Mouse (Mus musculus) lung, embryonic 16.5 days (tissue): ENCODE results near the gene Rtn2. TPM values are rescaled to one million over a fixed set of nuclear protein-coding genes. Genes with fewer than 3 reads are reported as not detected.

ENCODE experiments used
- ATAC-seq: fragments of 200-750 bp; cut with Nextera tagmentation; 2 replicates; pipeline ENCODE4 v1.8.0; 2017; ENCODE audit warnings: low read depth, mild to moderate bottlenecking, moderate library complexity
- H3K27ac ChIP-seq: fragments of 300-500 bp; sonication (generic); 2 replicates; pipeline ENCODE4 v1.5.1; 2014; ENCODE audit warnings: mild to moderate bottlenecking, control low read depth, low read length
- H3K27me3 ChIP-seq: fragments of 300-500 bp; sonication (generic); 2 replicates; pipeline ENCODE4 v1.6.1; 2014; ENCODE audit warnings: low read depth, low read length, mixed read lengths; ENCODE audit not compliant: control insufficient read depth, insufficient read depth
- H3K36me3 ChIP-seq: fragments of 300-500 bp; sonication (generic); 2 replicates; pipeline ENCODE4 v1.6.1; 2014; ENCODE audit warnings: low read length; ENCODE audit not compliant: control insufficient read depth, insufficient read depth
- H3K4me1 ChIP-seq: fragments of 300-500 bp; sonication (generic); replicated peaks from 2 replicates; pipeline ENCODE4 v1.6.1; 2014; ENCODE audit warnings: low read length, mixed read lengths; ENCODE audit not compliant: control insufficient read depth, insufficient read depth
- H3K4me2 ChIP-seq: fragments of 300-500 bp; sonication (generic); 2 replicates; pipeline ENCODE4 v1.6.1; 2014; ENCODE audit warnings: low read depth, low read length, control low read depth
- H3K4me3 ChIP-seq: fragments of 300-500 bp; sonication (generic); 2 replicates; pipeline ENCODE4 v1.5.1; 2014; ENCODE audit warnings: mild to moderate bottlenecking, low read length, control low read depth
- H3K9ac ChIP-seq: fragments of 300-500 bp; sonication (generic); 2 replicates; pipeline ENCODE4 v1.6.1; 2014; ENCODE audit warnings: low read length, control low read depth
- H3K9me3 ChIP-seq: fragments of 300-500 bp; sonication (generic); 2 replicates; pipeline ENCODE4 v1.6.1; 2016; ENCODE audit warnings: low read length; ENCODE audit not compliant: control insufficient read depth
- whole genome bisulfite sequencing: fragments of 180-500 bp; shearing (Covaris S2); extraction: QIAGEN DNeasy Blood & Tissue Kit; methylation state at CpG from one replicate; pipeline ENCODE4 v1.1.7; 2014; 5-methylcytosine and 5-hydroxymethylcytosine counted together
- polyA plus RNA-seq: library from polyadenylated mRNA; unstranded; fragments of >200 nt; fragmentation: Nextera tagmentation; extraction: Ambion mirVana; gene quantifications from 2 replicates; pipeline ENCODE4 v1.2.1, GENCODE M21; 2015

Gene Rtn2
- polyA plus RNA-seq, 1 experiment from 2014 or later: 13.8 TPM

GRCm38 (mm10) chr7:19308454-19309277 lies 26.2 kb downstream of the Rtn2 start:
- Histone ChIP-seq H3K9me3 (no peaks in the 10 kb centered on the region), H3K4me3 (peak overlapping the region; percentile 65), H3K9ac (peak overlapping the region; percentile 64), H3K27ac (peak overlapping the region; percentile 62), H3K4me1 (peaks cover 28% of the 10 kb centered on the region), H3K27me3 (peaks cover 36% of the 10 kb centered on the region), H3K4me2 (peak overlapping the region; percentile 100), H3K36me3 (no peaks in the 10 kb centered on the region)
- WGBS: under 1% methylated on average over 58 of the region's 58 CpGs
- ATAC-seq: peak; percentile 88

- H3K4me2 ChIP-seq: peak overlapping the region; percentile 100
- H3K27me3 ChIP-seq: peaks cover 29% of the 10 kb centered on the region
- peaks cover 22% of the 10 kb centered on the region for H3K4me1 ChIP-seq
- H3K27ac ChIP-seq: no peak overlapping the region; the same call in 1 of the 2 replicates
- ATAC-seq: no peak
- no peaks in the 10 kb centered on the region for H3K9me3 ChIP-seq
- no peaks in the 10 kb centered on the region for H3K36me3 ChIP-seq
- WGBS: under 1% methylated on average over 48 of the region's 48 CpGs
- peak overlapping the region; percentile 64 for H3K9ac ChIP-seq
- H3K4me3 ChIP-seq: peak overlapping the region; percentile 65
Measured at GRCm38 (mm10) chr7:19309278-19309883, 27.0 kb downstream of the Rtn2 start.

- WGBS: under 1% methylated on average over 49 of the region's 49 CpGs
- H3K4me2 ChIP-seq: peak within 1 kb of the TSS; percentile 100
- peak within 1 kb of the TSS; percentile 65 for H3K4me3 ChIP-seq
- peak within 1 kb of the TSS; percentile 71 for H3K9ac ChIP-seq
- peaks cover 16% of the 10 kb centered on the region for H3K4me1 ChIP-seq
- peaks cover 23% of the 10 kb centered on the region for H3K27me3 ChIP-seq
- H3K27ac ChIP-seq: no peak within 1 kb of the TSS; the same call in 1 of the 2 replicates
- peak; percentile 88 for ATAC-seq
- H3K36me3 ChIP-seq: no peaks in the 10 kb centered on the region
- H3K9me3 ChIP-seq: no peaks in the 10 kb centered on the region
Measured at GRCm38 (mm10) chr7:19309884-19310641, 27.6 kb downstream of the Rtn2 start, which contains the start of gene Fosb. Fosb (minus strand) TSS chr7:19310051.

GRCm38 (mm10) chr7:19311991-19312390 lies 29.6 kb downstream of the Rtn2 start:
- no peak overlapping the region for H3K4me3 ChIP-seq
- peaks cover 4% of the 10 kb centered on the region for H3K27me3 ChIP-seq

GRCm38 (mm10) chr7:19314033-19314432 lies 31.6 kb downstream of the Rtn2 start:
- no peak for ATAC-seq
- no peak overlapping the region for H3K27ac ChIP-seq
- no peaks in the 10 kb centered on the region for H3K36me3 ChIP-seq
- 37% methylated on average over 5 of the region's 5 CpGs for WGBS
- no peaks in the 10 kb centered on the region; the same call in 1 of the 2 replicates for H3K27me3 ChIP-seq
- peaks cover 8% of the 10 kb centered on the region for H3K4me1 ChIP-seq
- H3K4me2 ChIP-seq: no peak overlapping the region
- no peak overlapping the region for H3K9ac ChIP-seq
- H3K9me3 ChIP-seq: no peaks in the 10 kb centered on the region
- no peak overlapping the region for H3K4me3 ChIP-seq

More at GRCm38 (mm10) chr7:19311991-19312390, 29.6 kb downstream of the Rtn2 start:
- 33% methylated on average over 4 of the region's 4 CpGs for WGBS
- Histone ChIP-seq H3K27ac (no peak overlapping the region), H3K36me3 (no peaks in the 10 kb centered on the region), H3K4me1 (peaks cover 14% of the 10 kb centered on the region), H3K9me3 (no peaks in the 10 kb centered on the region), H3K9ac (no peak overlapping the region), H3K4me2 (no peak overlapping the region)
- ATAC-seq: no peak

- no peak overlapping the region for H3K4me3 ChIP-seq
- no peak for ATAC-seq
- WGBS: 43% methylated on average over 14 of the region's 14 CpGs
- no peaks in the 10 kb centered on the region; the same call in 1 of the 2 replicates for H3K27me3 ChIP-seq
- no peaks in the 10 kb centered on the region for H3K9me3 ChIP-seq
- no peak overlapping the region for H3K9ac ChIP-seq
- no peak overlapping the region for H3K27ac ChIP-seq
- H3K4me2 ChIP-seq: no peak overlapping the region
- peaks cover 8% of the 10 kb centered on the region; the same call in 1 of the 2 replicates for H3K4me1 ChIP-seq
- no peaks in the 10 kb centered on the region for H3K36me3 ChIP-seq
Measured at GRCm38 (mm10) chr7:19316451-19317161, 34.2 kb downstream of the Rtn2 start.

- Histone ChIP-seq H3K9ac (no peak overlapping the region), H3K4me3 (no peak overlapping the region), H3K27me3 (no peaks in the 10 kb centered on the region; the same call in 1 of the 2 replicates), H3K4me2 (no peak overlapping the region), H3K9me3 (no peaks in the 10 kb centered on the region), H3K27ac (no peak overlapping the region), H3K4me1 (peaks cover 8% of the 10 kb centered on the region; the same call in 1 of the 2 replicates), H3K36me3 (no peaks in the 10 kb centered on the region)
- ATAC-seq: no peak
- 64% methylated on average over 2 of the region's 2 CpGs for WGBS
Measured at GRCm38 (mm10) chr7:19318201-19318600, 35.8 kb downstream of the Rtn2 start.

GRCm38 (mm10) chr7:19318676-19319075 lies 36.3 kb downstream of the Rtn2 start:
- Histone ChIP-seq H3K36me3 (no peaks in the 10 kb centered on the region), H3K4me2 (no peak overlapping the region), H3K9me3 (no peaks in the 10 kb centered on the region), H3K27me3 (no peaks in the 10 kb centered on the region; the same call in 1 of the 2 replicates), H3K9ac (no peak overlapping the region), H3K4me1 (peaks cover 8% of the 10 kb centered on the region; the same call in 1 of the 2 replicates), H3K4me3 (no peak overlapping the region), H3K27ac (no peak overlapping the region)
- ATAC-seq: no peak
- 64% methylated on average over 7 of the region's 7 CpGs for WGBS
